Mouse (Mus musculus) left cerebral cortex, postnatal 36 days (tissue): ENCODE measurements around the gene Olfr52. TPM values are rescaled to one million over a fixed set of nuclear protein-coding genes. Genes with fewer than 3 reads are reported as not detected.
"Not testable (repeated sequence)": the region's sequence is repeated elsewhere in the genome, so short reads cannot be mapped to it uniquely, and the experiment has no call there.

ENCODE experiments used
- DNase-seq, 2 experiments: peaks; one replicate each; pipeline ENCODE4 v3.0.0; 2021 to 2022; ENCODE audit warnings: low spot score in 2 of 2, mixed read lengths in 1 of 2
- intact Hi-C: fragments of 180-260 bp; cut with DNase I; formaldehyde crosslinking; loops from one replicate; pipeline ENCODE4 v1.15.1; 2025
- total RNA-seq, 2 experiments: library from RNA; stranded (reverse); gene quantifications; 2 replicates each; pipeline ENCODE4 v1.2.3; 2021

Olfr52 gene
- total RNA-seq: not detected

- intact Hi-C loops: no loop called here
- DNase-seq: no peak
Observed at GRCm38 (mm10) chr2:86185583-86185982, at the start of gene Olfr52. Gene Olfr52 (minus strand): TSS chr2:86185683.

DNA sequence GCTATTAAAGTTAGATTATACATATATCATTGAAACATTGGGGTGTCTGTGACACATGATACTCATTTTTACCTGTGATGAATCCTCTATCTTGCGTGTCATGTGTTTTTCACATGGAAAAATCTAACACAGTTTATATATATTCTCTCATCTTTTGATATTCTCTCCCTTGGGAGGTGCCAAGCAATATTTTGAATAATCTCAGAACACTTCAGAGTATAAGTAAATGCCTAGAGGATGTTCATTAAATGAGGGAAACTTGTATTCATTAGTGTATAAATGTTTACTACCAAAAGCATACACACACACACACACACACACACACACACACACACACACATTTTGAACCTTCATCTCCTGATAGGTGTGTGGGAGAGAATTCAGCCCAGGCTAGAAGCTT, 45.8 kb upstream of the Olfr52 start, which contains the start of gene Olfr1047:
Gene Olfr1047, minus strand, starts transcription at position 101 of the 400 bp plus-strand sequence.
- DNase-seq: no peak
- intact Hi-C loops: no loop called here

- DNase-seq: no peak
- intact Hi-C loops: no loop called here
Observed at GRCm38 (mm10) chr2:86219214-86219613, 33.7 kb upstream of the Olfr52 start, which contains the start of gene Olfr1046. Gene Olfr1046 (minus strand): TSS chr2:86219314.

DNA sequence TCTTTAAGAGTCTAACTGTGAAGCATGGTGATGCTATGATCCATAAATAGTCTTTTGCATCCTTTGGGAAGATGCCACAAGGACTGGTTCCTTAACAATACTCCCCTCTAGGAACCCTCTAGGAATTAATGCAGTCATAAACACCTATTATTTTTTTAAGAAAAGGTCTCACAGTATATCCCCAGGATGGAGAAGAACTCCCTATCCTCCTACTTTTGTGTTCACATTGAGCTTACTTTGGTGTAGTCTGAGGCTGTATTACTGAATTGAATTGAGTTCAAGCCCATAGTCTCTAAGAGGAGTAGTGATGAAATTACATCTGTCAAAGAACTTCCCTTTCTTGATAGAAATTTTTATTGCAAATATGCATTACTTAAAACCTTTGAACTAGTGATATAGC, 17.4 kb upstream of the Olfr52 start, which contains the start of gene Olfr1045:
Gene Olfr1045, minus strand, starts transcription at position 101 of the 400 bp plus-strand sequence.
- intact Hi-C loops: no loop called here
- no peak for DNase-seq

- intact Hi-C loops: no loop called here
- DNase-seq: no peak
Observed at GRCm38 (mm10) chr2:86195863-86196262, 10.4 kb upstream of the Olfr52 start.

GRCm38 (mm10) chr2:86179950-86180349, 5.5 kb downstream of the Olfr52 start:
- intact Hi-C loops: no loop called here
- no peak for DNase-seq

DNA sequence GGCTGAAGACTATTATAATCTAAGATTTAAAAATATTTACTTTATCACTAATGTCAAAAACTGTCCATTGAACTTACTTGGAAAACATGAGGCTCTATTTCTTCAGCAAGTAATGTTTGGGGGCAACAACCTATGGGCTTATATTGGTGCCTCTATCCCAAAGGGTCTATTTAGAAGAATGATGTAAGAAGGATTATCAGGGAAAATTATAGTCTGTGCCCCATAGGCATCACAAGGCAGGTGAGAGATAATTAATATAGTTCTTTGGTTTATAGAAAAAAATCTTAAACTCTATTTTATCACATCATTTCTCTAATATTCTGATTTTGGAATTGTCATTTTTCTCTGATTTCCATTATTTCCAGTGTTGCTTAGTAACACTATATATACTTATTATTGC, 7.8 kb downstream of the Olfr52 start, which contains the start of gene Olfr1044:
Gene Olfr1044, minus strand, starts transcription at position 101 of the 400 bp plus-strand sequence.
- intact Hi-C loops: no loop called here
- DNase-seq: no peak

- DNase-seq, intact Hi-C loops: not testable (repeated sequence)
Observed at GRCm38 (mm10) chr2:86175422-86175821, 10.1 kb downstream of the Olfr52 start.

DNA sequence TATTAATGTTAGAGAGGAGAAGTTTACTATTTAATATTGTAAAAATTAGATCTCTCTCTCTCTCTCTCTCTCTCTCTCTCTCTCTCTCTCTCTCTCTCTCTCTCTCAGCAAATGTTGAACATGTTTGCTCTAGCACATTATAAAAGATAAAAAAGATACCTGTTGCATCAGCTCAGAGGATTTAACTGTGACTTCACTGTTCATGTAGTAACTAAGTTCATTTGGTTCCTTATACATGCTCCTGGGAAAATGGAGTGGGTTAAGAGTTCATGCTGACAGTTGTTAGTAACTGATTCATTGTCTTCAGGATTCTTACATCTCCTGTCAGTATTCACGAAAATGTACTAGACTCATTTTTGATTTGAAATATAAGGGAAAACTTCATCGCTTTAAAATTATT, 18.1 kb downstream of the Olfr52 start, which contains the start of gene Olfr1043:
Gene Olfr1043, minus strand, starts transcription at position 101 of the 400 bp plus-strand sequence.
- intact Hi-C loops: no loop called here

DNA sequence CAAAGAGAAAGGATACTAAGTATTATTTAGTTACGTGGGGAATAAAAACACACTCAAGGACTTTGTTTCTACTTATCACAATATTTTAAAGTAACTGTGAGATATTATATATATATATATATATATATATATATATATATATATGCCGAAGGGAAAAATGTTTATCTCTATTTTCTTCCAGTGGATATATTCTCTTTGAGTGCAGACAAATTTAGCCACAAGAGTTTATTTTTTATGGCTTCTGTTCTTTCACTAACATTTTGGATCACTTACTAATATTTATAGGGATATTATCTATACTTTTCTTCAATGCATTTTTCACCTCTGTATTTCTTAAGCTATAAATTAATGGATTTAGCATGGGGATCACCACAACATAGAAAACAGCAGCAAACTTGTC, 23.7 kb downstream of the Olfr52 start, which contains the start of gene Olfr1042:
Gene Olfr1042, minus strand, starts transcription at position 101 of the 400 bp plus-strand sequence.
- no peak for DNase-seq
- intact Hi-C loops: no loop called here

More for the DNA sequence above, 18.1 kb downstream of the Olfr52 start, which contains the start of gene Olfr1043:
- no peak for DNase-seq

DNA sequence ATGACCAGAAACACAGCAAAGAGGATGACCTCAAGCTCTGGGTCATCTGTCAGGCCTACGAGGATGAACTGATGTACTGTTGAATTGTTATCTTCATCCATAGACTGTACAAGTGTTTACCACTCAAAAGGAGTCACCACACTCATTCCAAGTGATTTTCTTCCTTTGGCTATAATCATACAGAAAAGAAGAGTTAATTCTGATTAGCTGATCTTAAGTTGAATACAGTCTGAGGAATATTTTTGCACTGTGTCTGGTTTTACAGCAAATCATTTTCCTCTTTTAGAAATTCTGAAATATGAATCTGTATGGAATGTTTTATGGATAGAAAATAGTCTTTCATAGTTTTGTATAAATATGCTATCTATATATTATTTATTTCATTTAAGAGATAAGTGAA, 38.9 kb downstream of the Olfr52 start, which contains the start of gene Olfr1040:
Gene Olfr1040, minus strand, starts transcription at position 101 of the 400 bp plus-strand sequence.
- intact Hi-C loops: no loop called here
- DNase-seq: no peak

GRCm38 (mm10) chr2:86135828-86136227, 49.7 kb downstream of the Olfr52 start, which contains the start of gene Olfr1039:
Gene Olfr1039 (minus strand): TSS chr2:86135928.
- intact Hi-C loops: no loop called here
- DNase-seq: no peak

Other genes starting within 250 kb of the Olfr52 start
- not detected for gene Olfr1028, start 235.2 kb downstream of the Olfr52 start, total RNA-seq
- gene Olfr1029, start 211.8 kb downstream of the Olfr52 start, total RNA-seq: not detected
- gene Olfr1030, start 206.4 kb downstream of the Olfr52 start, total RNA-seq: not detected
- gene Olfr1031, start 195.4 kb downstream of the Olfr52 start, total RNA-seq: not detected
- gene Olfr1032, start 180.1 kb downstream of the Olfr52 start, total RNA-seq: not detected
- not detected for gene Olfr1033, start 165.1 kb downstream of the Olfr52 start, total RNA-seq
- gene Olfr1034, start 139.8 kb downstream of the Olfr52 start, total RNA-seq: not detected
- gene Olfr1036, start 111.7 kb downstream of the Olfr52 start, total RNA-seq: not detected
- gene Olfr1037, start 98.3 kb downstream of the Olfr52 start, total RNA-seq: not detected
- not detected for gene Olfr1039, start 49.8 kb downstream of the Olfr52 start, total RNA-seq
- not detected for gene Olfr1040, start 39.0 kb downstream of the Olfr52 start, total RNA-seq
- gene Olfr1042, start 23.8 kb downstream of the Olfr52 start, total RNA-seq: not detected
- gene Olfr1043, start 18.2 kb downstream of the Olfr52 start, total RNA-seq: not detected
- gene Olfr1044, start 7.9 kb downstream of the Olfr52 start, total RNA-seq: not detected
- not detected for gene Olfr1045, start 17.3 kb upstream of the Olfr52 start, total RNA-seq
- gene Olfr1046, start 33.6 kb upstream of the Olfr52 start, total RNA-seq: not detected
- not detected for gene Olfr1047, start 45.7 kb upstream of the Olfr52 start, total RNA-seq
- not detected for gene Olfr1048, start 54.6 kb upstream of the Olfr52 start, total RNA-seq
- not detected for gene Olfr1049, start 72.6 kb upstream of the Olfr52 start, total RNA-seq
- gene Olfr1051, start 93.4 kb upstream of the Olfr52 start, total RNA-seq: not detected
- not detected for gene Olfr1052, start 106.8 kb upstream of the Olfr52 start, total RNA-seq
- not detected for gene Olfr1053, start 129.6 kb upstream of the Olfr52 start, total RNA-seq
- not detected for gene Olfr1054, start 149.8 kb upstream of the Olfr52 start, total RNA-seq
- not detected for gene Olfr1055, start 164.6 kb upstream of the Olfr52 start, total RNA-seq
- gene Olfr1056, start 176.8 kb upstream of the Olfr52 start, total RNA-seq: not detected
- gene Olfr1057, start 192.7 kb upstream of the Olfr52 start, total RNA-seq: not detected
- not detected for gene Olfr1058, start 202.9 kb upstream of the Olfr52 start, total RNA-seq
- gene Olfr1061, start 228.4 kb upstream of the Olfr52 start, total RNA-seq: not detected
- gene Olfr1062, start 241.1 kb upstream of the Olfr52 start, total RNA-seq: not detected